Mouse (Mus musculus): Measurements from ENCODE around the gene Mtr.

DNA sequence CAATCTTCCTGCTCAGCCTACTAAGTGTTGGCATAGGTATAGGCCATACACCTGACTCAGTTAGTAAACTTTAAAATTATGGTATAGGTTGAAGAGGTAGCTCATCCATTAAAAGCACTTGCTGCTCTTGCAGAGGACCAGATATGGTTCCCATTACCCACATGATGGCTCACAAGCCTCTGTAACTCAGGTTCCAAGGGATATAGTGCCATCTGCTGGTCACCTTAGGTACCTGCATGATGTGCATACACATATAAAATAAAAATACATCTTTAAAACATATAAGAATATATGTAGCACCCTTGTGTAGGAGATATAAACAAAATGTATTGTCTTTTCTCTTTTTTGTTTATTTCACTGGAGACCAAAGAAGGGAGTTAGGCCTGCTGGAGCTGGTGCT is 3.6 kb upstream of the Mtr start:
- TF ChIP-seq CTCF (IDR thresholded peaks at IDR 0.05; ENCODE audit: borderline replicate concordance, extremely low read depth, insufficient read depth, insufficient read length) (no peak; the same call in 1 of the 2 replicates), POLR2A (IDR thresholded peaks at IDR 0.05; ENCODE audit: borderline replicate concordance, extremely low read depth, insufficient read depth, insufficient read length, poor library complexity, severe bottlenecking) (no peak)
